Mouse (Mus musculus) hindbrain, embryonic 14.5 days (tissue): ENCODE results near the gene Hnrnpul2. TPM values are rescaled to one million over a fixed set of nuclear protein-coding genes. Genes with fewer than 3 reads are reported as not detected.

ENCODE experiments used
- ATAC-seq: fragments of 200-750 bp; cut with Nextera tagmentation; 2 replicates; pipeline ENCODE4 v1.8.0; 2017; ENCODE audit warnings: moderate number of reproducible peaks, mild to moderate bottlenecking, moderate TSS enrichment, moderate library complexity; ENCODE audit not compliant: low FRiP score
- DNase-seq: peaks from one replicate; pipeline ENCODE4 v3.0.0-alpha.2; 2015; ENCODE audit warnings: low spot score
- H3K27ac ChIP-seq: fragments of 300-500 bp; sonication (generic); 2 replicates; pipeline ENCODE4 v1.5.1; 2014; ENCODE audit warnings: mild to moderate bottlenecking, moderate library complexity
- H3K27me3 ChIP-seq: fragments of 300-500 bp; sonication (generic); 2 replicates; pipeline ENCODE4 v1.6.1; 2014; ENCODE audit warnings: mild to moderate bottlenecking, low read length, mixed read lengths; ENCODE audit not compliant: control insufficient read depth, insufficient read depth
- H3K36me3 ChIP-seq: fragments of 300-500 bp; sonication (generic); replicated peaks from 2 replicates; pipeline ENCODE4 v1.6.1; 2014; ENCODE audit not compliant: control insufficient read depth, insufficient read depth
- H3K4me1 ChIP-seq: fragments of 300-500 bp; sonication (generic); replicated peaks from 2 replicates; pipeline ENCODE4 v1.6.1; 2014; ENCODE audit warnings: antibody characterized with exemption, low read length, mixed read lengths; ENCODE audit not compliant: control insufficient read depth, insufficient read depth
- H3K4me2 ChIP-seq: fragments of 300-500 bp; sonication (generic); replicated peaks from 2 replicates; pipeline ENCODE4 v1.6.1; 2014; ENCODE audit warnings: mild to moderate bottlenecking, moderate library complexity
- H3K4me3 ChIP-seq: fragments of 300-500 bp; sonication (generic); replicated peaks from 2 replicates; pipeline ENCODE4 v1.5.1; 2014; ENCODE audit warnings: mild to moderate bottlenecking, low read length
- H3K9ac ChIP-seq: fragments of 300-500 bp; sonication (generic); 2 replicates; pipeline ENCODE4 v1.6.1; 2014
- H3K9me3 ChIP-seq: fragments of 300-500 bp; sonication (generic); 2 replicates; pipeline ENCODE4 v1.6.1; 2016; ENCODE audit warnings: low read length; ENCODE audit not compliant: control insufficient read depth
- WGBS: fragments of 180-500 bp; shearing (Covaris S2); extraction: QIAGEN DNeasy Blood & Tissue Kit; methylation state at CpG from one replicate; pipeline ENCODE4 v1.1.7; 2014; 5-methylcytosine and 5-hydroxymethylcytosine counted together
- polyA plus RNA-seq: library from polyadenylated mRNA; unstranded; fragments of >200 nt; fragmentation: Nextera tagmentation; extraction: Ambion mirVana; gene quantifications from 2 replicates; pipeline ENCODE4 v1.2.1, GENCODE M21; 2014

The Hnrnpul2 gene
- polyA plus RNA-seq = 8.0 and 8.4 TPM in 2 replicates

DNA sequence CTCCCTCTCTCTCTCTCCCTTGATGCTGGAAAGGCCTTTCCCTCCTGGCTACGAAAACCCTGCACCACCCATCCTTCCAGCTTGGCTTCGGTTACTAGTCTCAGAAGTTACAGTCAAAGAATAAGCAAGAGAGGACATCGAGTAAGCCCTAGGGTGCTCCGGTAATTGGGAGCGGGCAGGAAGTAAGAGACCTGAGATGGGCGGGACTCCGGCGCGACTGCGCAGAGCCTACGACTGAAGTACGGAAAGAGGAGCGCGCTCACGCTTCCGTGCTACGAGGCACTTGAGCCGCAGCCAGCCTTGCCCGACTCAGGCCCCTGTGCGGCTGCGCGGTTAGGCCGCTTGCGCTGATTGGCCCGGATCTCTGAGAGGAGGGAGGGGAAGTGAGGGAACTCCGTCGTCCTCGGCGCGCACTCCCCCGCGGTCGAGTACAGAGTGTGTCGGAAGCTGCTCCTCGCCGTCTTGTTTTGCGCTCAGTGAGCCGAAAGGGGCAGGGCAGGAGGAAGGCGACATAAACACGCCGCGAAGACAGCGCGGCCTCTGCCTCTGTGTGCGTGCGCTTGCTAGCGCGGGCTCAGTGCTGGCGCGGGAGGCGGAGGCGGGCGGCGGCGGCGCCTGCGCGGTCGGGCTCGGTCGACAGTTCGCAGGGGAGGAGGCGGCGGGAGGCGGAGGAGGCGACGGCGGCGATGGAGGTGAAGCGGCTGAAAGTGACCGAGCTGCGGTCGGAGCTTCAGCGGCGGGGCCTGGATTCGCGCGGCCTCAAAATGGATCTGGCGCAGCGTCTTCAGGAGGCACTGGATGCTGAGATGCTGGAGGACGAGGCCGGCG lies at the start of gene Hnrnpul2:
TSS of gene Hnrnpul2 (plus strand) at position 415 of the 828 bp plus-strand sequence.
- under 1% methylated on average over 81 of the region's 83 CpGs for WGBS
- H3K4me3 ChIP-seq = peak within 1 kb of the TSS; percentile 90
- peak within 1 kb of the TSS; percentile 76 for H3K4me2 ChIP-seq
- peaks cover 31% of the 10 kb centered on the region for H3K36me3 ChIP-seq
- no peaks in the 10 kb centered on the region for H3K27me3 ChIP-seq
- peaks cover 47% of the 10 kb centered on the region for H3K4me1 ChIP-seq
- H3K9ac ChIP-seq = peak within 1 kb of the TSS; percentile 90
- H3K27ac ChIP-seq = peak within 1 kb of the TSS; percentile 96
- H3K9me3 ChIP-seq = no peaks in the 10 kb centered on the region
- ATAC-seq (peak; percentile 96), DNase-seq (peak; percentile 97)

DNA sequence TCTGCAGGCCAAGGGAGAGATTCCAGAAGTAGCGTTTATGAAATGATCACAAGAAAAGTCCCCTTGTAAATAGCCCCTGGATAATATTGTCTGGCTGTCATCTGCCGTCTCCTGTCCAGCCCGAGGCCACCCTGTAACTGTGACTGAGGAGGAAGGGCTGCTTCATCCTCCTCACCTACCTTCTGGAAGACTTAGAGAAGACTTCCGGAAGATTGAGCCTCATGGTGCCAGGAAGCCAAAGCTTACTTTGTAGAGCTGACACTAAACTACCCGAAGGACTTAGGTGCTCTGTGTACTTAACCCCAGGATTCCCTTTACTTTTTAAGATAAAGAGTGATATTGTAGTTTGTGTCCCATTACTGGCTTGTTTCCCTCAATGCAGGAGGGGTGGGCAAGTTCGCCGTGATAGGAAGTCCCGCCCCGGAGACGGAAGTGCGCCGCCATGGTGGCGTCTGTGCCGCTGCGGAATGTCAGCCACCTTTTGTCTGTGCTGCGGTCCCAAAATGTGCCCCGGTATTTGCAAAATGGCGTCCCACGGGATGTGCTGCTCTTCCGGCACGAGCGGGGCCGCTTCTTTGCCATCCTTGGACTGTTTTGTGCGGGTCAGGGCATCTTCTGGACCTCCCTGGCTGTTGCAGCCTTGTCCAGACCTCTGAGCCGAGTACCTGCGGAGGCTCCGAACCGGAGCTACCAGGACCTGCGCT lies 49.1 kb upstream of the Hnrnpul2 start, which contains the start of gene Tmem223:
TSS of gene Tmem223 (plus strand) at position 430 of the 704 bp plus-strand sequence.
- WGBS = 16% methylated on average over 29 of the region's 29 CpGs
- H3K27ac ChIP-seq = peak within 1 kb of the TSS; percentile 82
- peaks cover 69% of the 10 kb centered on the region for H3K36me3 ChIP-seq
- H3K27me3 ChIP-seq = no peaks in the 10 kb centered on the region
- no peaks in the 10 kb centered on the region; the same call in 1 of the 2 replicates for H3K9me3 ChIP-seq
- H3K4me3 ChIP-seq = peak within 1 kb of the TSS; percentile 59
- peaks cover 36% of the 10 kb centered on the region for H3K4me1 ChIP-seq
- H3K4me2 ChIP-seq = peak within 1 kb of the TSS; percentile 86
- DNase-seq (peak; percentile 79), ATAC-seq (peak; percentile 56)
- peak within 1 kb of the TSS; percentile 86 for H3K9ac ChIP-seq

DNA sequence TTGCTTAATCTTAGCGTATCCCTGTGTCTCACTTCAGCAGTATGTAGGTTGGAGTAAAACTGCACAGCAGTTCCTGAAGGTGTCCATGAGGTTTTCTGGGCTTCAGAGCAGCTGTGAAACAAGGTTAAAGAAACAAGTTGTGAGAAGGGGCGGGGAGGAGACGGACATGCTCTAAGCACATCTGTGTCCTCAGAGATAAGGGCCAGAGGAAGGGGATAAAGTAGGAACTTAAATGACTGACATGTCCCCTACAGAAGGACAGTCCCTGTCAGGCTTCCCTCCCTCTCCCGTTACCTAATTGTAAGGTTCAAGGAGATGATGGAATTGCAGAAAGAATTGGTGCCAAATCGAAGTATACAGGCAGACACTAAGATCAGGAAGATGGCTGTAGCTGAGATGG lies 46.8 kb upstream of the Hnrnpul2 start:
- H3K9ac ChIP-seq = 0 out of 2 replicates have a peak overlapping the region, but pooled peaks have one; percentile 96
- H3K4me3 ChIP-seq = peak overlapping the region; percentile 68
- peaks cover 49% of the 10 kb centered on the region for H3K36me3 ChIP-seq
- ATAC-seq (no peak), DNase-seq (no peak)
- WGBS = 84% methylated on average over 5 of the region's 5 CpGs
- peaks cover 38% of the 10 kb centered on the region for H3K4me1 ChIP-seq
- H3K27me3 ChIP-seq = no peaks in the 10 kb centered on the region
- H3K27ac ChIP-seq = no peak overlapping the region
- H3K9me3 ChIP-seq = no peaks in the 10 kb centered on the region
- H3K4me2 ChIP-seq = peak overlapping the region; percentile 99

DNA sequence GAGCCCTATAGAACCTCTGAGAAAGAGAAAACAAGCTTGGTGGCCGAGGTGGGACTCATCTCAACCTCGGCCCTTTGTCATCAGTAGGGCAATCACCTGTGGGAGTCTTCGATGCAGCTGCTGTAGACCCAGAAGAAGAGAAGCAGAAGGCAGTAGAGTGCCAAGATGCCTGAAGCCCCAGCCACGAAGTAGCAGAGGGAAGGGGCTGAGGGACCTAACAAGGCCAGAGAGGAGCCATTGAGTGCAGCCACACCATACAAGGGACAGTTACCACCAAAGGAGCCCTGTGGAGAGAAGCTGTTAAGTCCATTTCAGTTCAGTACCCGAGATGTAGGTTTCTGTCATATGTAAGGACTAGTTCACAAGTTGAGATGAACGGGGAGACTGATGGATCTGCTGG lies 46.4 kb upstream of the Hnrnpul2 start:
- H3K4me1 ChIP-seq = peaks cover 38% of the 10 kb centered on the region
- H3K9me3 ChIP-seq = no peaks in the 10 kb centered on the region
- peak overlapping the region; percentile 99 for H3K4me2 ChIP-seq
- DNase-seq = no peak
- H3K9ac ChIP-seq = peak overlapping the region; percentile 96; the same call in 1 of the 2 replicates
- H3K36me3 ChIP-seq = peaks cover 49% of the 10 kb centered on the region
- H3K27ac ChIP-seq = peak overlapping the region; percentile 99; the same call in 1 of the 2 replicates
- H3K4me3 ChIP-seq = peak overlapping the region; percentile 68
- no peak for ATAC-seq
- WGBS = 62% methylated on average over 6 of the region's 6 CpGs
- H3K27me3 ChIP-seq = no peaks in the 10 kb centered on the region

DNA sequence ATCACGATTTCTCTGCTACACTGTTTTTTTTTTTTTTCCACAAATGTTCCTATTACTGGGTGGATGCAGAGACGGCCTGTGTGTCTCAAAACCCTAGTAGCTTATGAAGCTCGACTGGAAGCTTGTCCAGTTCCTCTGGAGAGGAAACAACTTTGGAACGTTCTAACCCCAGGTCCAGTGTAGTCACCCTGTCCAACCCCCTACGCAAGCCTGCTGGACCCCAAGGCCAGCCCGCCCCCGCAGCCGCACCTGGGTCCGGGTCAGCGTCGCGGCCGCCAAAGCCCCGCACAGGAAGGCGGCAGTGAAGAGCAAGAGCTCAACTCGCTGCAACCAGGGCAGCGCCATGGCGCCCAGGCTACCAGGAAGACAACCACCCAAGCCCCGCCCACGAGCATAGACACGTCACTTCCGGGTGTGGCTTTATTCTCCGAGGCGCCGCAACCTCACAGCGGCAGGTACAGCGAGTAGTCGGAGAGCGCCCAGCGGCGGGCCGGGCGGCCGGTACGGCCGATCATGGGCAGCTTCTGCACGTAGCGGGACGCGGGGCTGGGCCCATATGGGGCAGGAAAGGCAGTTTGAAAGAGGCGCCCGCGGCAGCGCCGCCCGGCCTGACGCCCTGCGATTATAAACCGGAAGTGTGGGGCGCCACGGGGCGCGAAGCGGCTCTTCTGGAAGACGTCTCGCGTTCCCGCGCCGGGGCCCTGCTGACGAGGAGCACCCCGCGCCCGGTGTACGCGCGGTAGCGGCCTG lies 45.5 kb upstream of the Hnrnpul2 start, which contains the start of gene Tmem179b:
TSS of gene Tmem179b (minus strand) at position 382 of the 750 bp plus-strand sequence.
- H3K27ac ChIP-seq = peak within 1 kb of the TSS; percentile 99
- peak within 1 kb of the TSS; percentile 99 for H3K4me2 ChIP-seq
- no peaks in the 10 kb centered on the region for H3K27me3 ChIP-seq
- H3K9me3 ChIP-seq = no peaks in the 10 kb centered on the region
- DNase-seq = peak; percentile 96
- peaks cover 38% of the 10 kb centered on the region for H3K4me1 ChIP-seq
- H3K9ac ChIP-seq = peak within 1 kb of the TSS; percentile 96
- H3K36me3 ChIP-seq = peaks cover 48% of the 10 kb centered on the region
- under 1% methylated on average over 68 of the region's 68 CpGs for WGBS
- H3K4me3 ChIP-seq = peak within 1 kb of the TSS; percentile 68
- peak; percentile 94 for ATAC-seq

DNA sequence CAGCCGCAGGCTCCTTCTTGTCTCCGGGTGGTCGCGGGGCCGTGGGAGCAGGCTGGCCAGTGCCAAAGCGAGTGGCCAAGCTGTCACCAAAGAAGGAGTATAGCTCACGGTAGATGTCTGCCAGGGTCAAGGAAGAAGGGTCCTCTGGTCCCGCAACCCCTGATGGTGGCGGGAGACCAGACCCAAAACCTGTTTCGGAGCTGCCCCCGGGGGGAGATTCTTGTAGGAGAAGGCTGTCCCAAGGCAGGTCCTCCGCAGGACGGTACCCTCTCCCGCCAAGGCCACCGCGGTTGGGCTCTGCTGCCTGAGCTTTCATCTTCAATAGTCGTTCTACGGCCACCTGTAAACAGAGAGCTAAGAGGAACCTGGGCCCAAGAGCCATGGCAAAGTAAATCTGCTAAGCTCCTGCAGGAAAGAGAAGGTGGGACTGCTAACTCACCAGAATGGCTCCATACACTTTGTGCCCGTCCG lies 44.8 kb upstream of the Hnrnpul2 start:
- H3K27me3 ChIP-seq = no peaks in the 10 kb centered on the region
- peak overlapping the region; percentile 68 for H3K4me3 ChIP-seq
- DNase-seq (no peak), ATAC-seq (peak; percentile 28)
- WGBS = 5% methylated on average over 20 of the region's 20 CpGs
- H3K27ac ChIP-seq = peak overlapping the region; percentile 99
- H3K4me1 ChIP-seq = peaks cover 38% of the 10 kb centered on the region
- H3K9me3 ChIP-seq = no peaks in the 10 kb centered on the region
- H3K9ac ChIP-seq = peak overlapping the region; percentile 96
- peaks cover 46% of the 10 kb centered on the region for H3K36me3 ChIP-seq
- H3K4me2 ChIP-seq = peak overlapping the region; percentile 99

DNA sequence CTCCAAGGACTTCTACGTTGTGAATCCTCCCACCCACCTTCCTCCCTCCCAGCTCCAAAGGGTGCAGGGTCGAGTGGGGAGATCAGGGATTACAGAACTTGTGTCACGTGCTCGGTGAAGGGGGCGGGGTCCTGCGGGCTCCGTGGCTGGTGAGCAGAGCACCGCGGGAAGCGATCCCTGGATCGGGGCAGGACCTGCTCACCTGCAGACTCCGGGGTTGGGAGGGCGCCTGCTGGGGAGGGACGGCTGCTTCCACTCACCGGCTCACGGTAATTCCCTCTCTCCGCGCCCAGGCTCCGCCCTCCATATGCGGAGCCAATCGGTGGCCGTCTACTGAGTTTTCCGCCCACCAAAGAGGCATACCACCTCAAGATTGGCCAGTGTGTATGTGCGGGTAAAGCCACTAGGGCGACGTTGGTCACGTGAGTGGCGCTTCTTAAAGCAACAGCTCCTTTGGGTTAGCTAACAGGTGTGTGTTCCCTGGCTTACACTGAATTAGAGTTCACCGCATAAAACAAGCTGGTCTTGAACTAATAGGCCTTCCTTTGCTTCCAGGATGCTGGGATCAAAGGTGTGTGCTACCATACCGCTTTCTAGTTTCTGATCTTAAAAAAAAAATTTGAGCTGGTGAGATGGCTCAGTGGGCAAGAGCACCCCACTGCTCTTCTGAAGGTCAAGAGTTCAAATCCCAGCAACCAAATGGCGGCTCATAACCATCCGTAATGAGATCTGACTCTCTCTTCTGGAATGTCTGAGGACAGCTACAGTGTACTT lies 33.6 kb upstream of the Hnrnpul2 start, which contains the start of gene Taf6l:
TSS of gene Taf6l (minus strand) at position 410 of the 774 bp plus-strand sequence.
- H3K4me1 ChIP-seq = peaks cover 6% of the 10 kb centered on the region; the same call in 1 of the 2 replicates
- DNase-seq = peak; percentile 94
- peak; percentile 99 for ATAC-seq
- under 1% methylated on average over 32 of the region's 32 CpGs for WGBS
- peaks cover 34% of the 10 kb centered on the region for H3K36me3 ChIP-seq
- H3K9ac ChIP-seq = peak within 1 kb of the TSS; percentile 67
- H3K27me3 ChIP-seq = no peaks in the 10 kb centered on the region
- peak within 1 kb of the TSS; percentile 64 for H3K27ac ChIP-seq
- H3K4me3 ChIP-seq = peak within 1 kb of the TSS; percentile 61
- H3K9me3 ChIP-seq = no peaks in the 10 kb centered on the region
- H3K4me2 ChIP-seq = peak within 1 kb of the TSS; percentile 68

DNA sequence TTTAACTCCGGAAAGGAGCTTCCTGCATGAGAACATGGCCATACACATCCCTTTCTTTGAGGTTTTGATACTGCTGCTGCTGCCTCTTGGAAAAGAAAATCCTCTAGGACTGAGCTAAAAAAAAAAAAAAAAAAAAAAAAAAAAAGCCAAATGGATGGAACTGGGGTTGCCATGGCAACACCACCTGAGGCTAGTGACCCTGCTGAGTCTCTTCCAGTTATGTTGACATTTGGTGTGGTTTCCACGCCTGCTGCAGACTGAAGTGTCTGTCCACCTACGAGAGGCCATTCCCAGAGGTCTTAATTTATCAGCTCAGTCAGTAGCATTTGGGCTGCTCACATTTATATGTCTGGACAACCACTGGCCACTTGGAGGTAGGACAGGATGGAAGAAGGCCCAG lies 31.3 kb upstream of the Hnrnpul2 start:
- H3K27me3 ChIP-seq = no peaks in the 10 kb centered on the region
- H3K36me3 ChIP-seq = peaks cover 26% of the 10 kb centered on the region
- 27% methylated on average over 3 of the region's 3 CpGs for WGBS
- peak overlapping the region; percentile 64; the same call in 1 of the 2 replicates for H3K27ac ChIP-seq
- DNase-seq = no peak
- ATAC-seq = no peak
- H3K9ac ChIP-seq = peak overlapping the region; percentile 13; the same call in 1 of the 2 replicates
- H3K4me1 ChIP-seq = peaks cover 6% of the 10 kb centered on the region; the same call in 1 of the 2 replicates
- no peaks in the 10 kb centered on the region for H3K9me3 ChIP-seq
- H3K4me2 ChIP-seq = no peak overlapping the region
- no peak overlapping the region for H3K4me3 ChIP-seq
